ENCODE assay signal across 9 mouse cellular contexts in the genomic region with DNA sequence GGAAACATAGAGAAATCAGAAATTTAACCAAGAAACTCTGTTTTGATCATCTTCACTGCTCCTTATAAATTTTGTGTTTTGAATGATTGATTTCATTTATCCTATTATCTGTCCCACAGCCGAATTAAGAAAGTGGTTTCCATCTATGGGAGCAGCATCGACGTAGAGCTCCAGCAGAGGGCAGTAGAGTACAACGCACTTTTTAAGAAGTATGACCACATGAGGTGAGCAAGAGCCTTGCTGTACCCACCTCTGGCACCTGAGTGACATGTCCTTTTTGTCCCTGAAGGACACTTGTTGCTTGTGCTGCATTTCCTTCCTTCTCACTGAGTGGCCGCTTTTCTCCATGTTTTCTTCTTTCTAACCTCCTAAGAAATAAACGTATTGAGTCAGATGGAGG. TPM values are rescaled to one million over a fixed set of nuclear protein-coding genes. Genes with fewer than 3 reads are reported as not detected.
DNase-seq lines count a peak whose midpoint lies in the region; ATAC-seq and TF ChIP-seq lines count a peak whose summit lies in the region.
"Had no signal": no experiment of that assay in that cellular context is flagged by ENCODE, and none has a peak within 500 bp of the region (broad histone marks: within the 10 kb centered on the region; RNA-seq: fewer than 3 reads in every experiment).

No protein-coding gene starts in this region.

- DNase-seq in 3T3-L1 (ENCODE audit: low read depth, low spot score): peak; percentile 83
- peak; percentile 45 to 50 for DNase-seq in CD8-positive naive resting alpha-beta T cell, adult 2 months (ENCODE audit: low read depth in 2 of 2, low spot score in 2 of 2)
- peak; percentile 76 for DNase-seq in c-Kit-negative CD71-positive TER-119-positive erythroid progenitor cells, embryonic 14.5 days (ENCODE audit: low read depth, low spot score)
- peak; percentile 43 for DNase-seq in fibroblast of lung, adult 2 months (ENCODE audit: low read depth)
- DNase-seq in retina, postnatal 1 day: peak; percentile 80
- peak; percentile 37 to 47 for DNase-seq in thymus, postnatal 36 days

- no peaks in the 10 kb centered on the region for H3K9me3 ChIP-seq in intestine, postnatal 0 days (ENCODE audit: control insufficient read depth)
- H3K9me3 ChIP-seq in liver, embryonic 12.5 days (replicated peaks): no peaks in the 10 kb centered on the region
- H3K9me3 ChIP-seq: hindbrain, embryonic 15.5 days had no signal

- TF ChIP-seq CTCF in intestine, postnatal 0 days (IDR thresholded peaks at IDR 0.05; ENCODE audit: low read depth): peak; percentile 96

- no peak overlapping the region for H3K4me2 ChIP-seq in intestine, postnatal 0 days (replicated peaks; ENCODE audit: low read depth)
- H3K4me2 ChIP-seq in liver, embryonic 12.5 days: no peak overlapping the region
- H3K4me2 ChIP-seq: hindbrain, embryonic 15.5 days had no signal

- 37% methylated on average over 6 of the region's 6 CpGs for WGBS in intestine, postnatal 0 days
- 45% methylated on average over 6 of the region's 6 CpGs for WGBS in liver, embryonic 12.5 days (ENCODE audit: insufficient replicate concordance)

- H3K4me3 ChIP-seq in intestine, postnatal 0 days (ENCODE audit: low read depth, low read length): no peak overlapping the region
- H3K4me3 ChIP-seq in liver, embryonic 12.5 days: no peak overlapping the region
- H3K4me3 ChIP-seq: hindbrain, embryonic 15.5 days had no signal

- H3K4me1 ChIP-seq in intestine, postnatal 0 days (replicated peaks; ENCODE audit: control insufficient read depth, insufficient read depth, low read length): no peaks in the 10 kb centered on the region
- 0 out of 2 replicates have a peak, but pooled peaks cover 3% of the 10 kb centered on the region for H3K4me1 ChIP-seq in liver, embryonic 12.5 days
- H3K4me1 ChIP-seq: hindbrain, embryonic 15.5 days had no signal

- peaks cover 68% of the 10 kb centered on the region for H3K36me3 ChIP-seq in intestine, postnatal 0 days (ENCODE audit: control insufficient read depth, insufficient read depth)
- H3K36me3 ChIP-seq in liver, embryonic 12.5 days: peaks cover 82% of the 10 kb centered on the region

- no peak overlapping the region for H3K27ac ChIP-seq in intestine, postnatal 0 days (ENCODE audit: low read depth, low read length)
- no peak overlapping the region for H3K27ac ChIP-seq in liver, embryonic 12.5 days
- H3K27ac ChIP-seq: hindbrain, embryonic 15.5 days had no signal

- ATAC-seq in intestine, postnatal 0 days: peak; percentile 50; the same call in 1 of the 2 replicates
- peak; percentile 77 for ATAC-seq in liver, embryonic 12.5 days

- no peaks in the 10 kb centered on the region for H3K27me3 ChIP-seq in intestine, postnatal 0 days (replicated peaks; ENCODE audit: control insufficient read depth, insufficient read depth, low read length)
- H3K27me3 ChIP-seq in liver, embryonic 12.5 days (replicated peaks): no peaks in the 10 kb centered on the region
- H3K27me3 ChIP-seq: hindbrain, embryonic 15.5 days had no signal

- no peak overlapping the region for H3K9ac ChIP-seq in intestine, postnatal 0 days (ENCODE audit: low read depth, low read length)
- no peak overlapping the region for H3K9ac ChIP-seq in liver, embryonic 12.5 days
- H3K9ac ChIP-seq: hindbrain, embryonic 15.5 days had no signal

RNA-seq across cellular contexts. Expression of a gene that starts 14.9 kb away (rescaled TPM):
- 3.1 and 4.1 TPM in 2 replicates for polyA plus RNA-seq in intestine, postnatal 0 days (2015; fragmentation: Nextera tagmentation; extraction: Ambion mirVana)
- polyA plus RNA-seq in liver, embryonic 12.5 days (2016; fragmentation: Nextera tagmentation; extraction: Ambion mirVana): 3.0 and 3.3 TPM in 2 replicates
